Mouse (Mus musculus): ENCODE measurements around the gene Rnaseh2a.

DNA sequence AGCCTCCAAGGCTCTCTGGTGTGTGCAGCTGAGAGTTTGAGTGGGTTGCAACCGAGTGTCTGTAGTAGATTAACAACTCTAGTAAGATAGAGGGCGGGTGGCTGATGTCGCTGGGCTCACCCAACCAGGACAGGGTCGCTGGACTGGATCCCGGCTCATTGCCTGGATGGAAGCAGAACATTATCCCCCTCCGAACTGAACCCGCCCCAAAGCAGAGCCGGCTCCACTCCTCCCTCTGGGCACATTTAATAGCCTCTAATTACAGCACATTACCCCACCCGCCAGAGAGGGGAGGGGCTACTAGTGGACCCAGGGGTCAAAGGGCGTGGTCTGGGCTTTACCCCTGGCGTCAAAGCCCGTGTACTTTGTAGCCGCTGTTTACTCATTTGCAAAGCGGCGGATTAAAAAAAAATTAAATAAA lies 19.8 kb upstream of the Rnaseh2a start:
- TF ChIP-seq HCFC1 (IDR thresholded peaks at IDR 0.05; ENCODE audit: borderline replicate concordance, insufficient read depth, low read length): no peak
- no peak for TF ChIP-seq ZNF384 (IDR thresholded peaks at IDR 0.05; ENCODE audit: low read depth, low read length)
- no peak for TF ChIP-seq CHD2 (IDR thresholded peaks at IDR 0.05; ENCODE audit: low read depth, low read length)
- no peak for TF ChIP-seq ZC3H11A (IDR thresholded peaks at IDR 0.05; ENCODE audit: borderline replicate concordance, low read depth, low read length)
- TF ChIP-seq MAFK (IDR thresholded peaks at IDR 0.05; ENCODE audit: insufficient read depth, low read depth, low read length): no peak

Measured in ES-E14 (cell line).